Mouse (Mus musculus) retina, embryonic 14.5 days (tissue): Measurements from ENCODE around the gene Ift52.

Experiments used
- DNase-seq: peaks from one replicate; pipeline ENCODE4 v3.0.0-alpha.2; 2015; ENCODE audit warnings: low spot score

The Ift52 gene

GRCm38 (mm10) chr2:163016916-163017743, at the start of gene Ift52:
Ift52 (plus strand) TSS chr2:163017354.
- peak; percentile 88 for DNase-seq

DNA sequence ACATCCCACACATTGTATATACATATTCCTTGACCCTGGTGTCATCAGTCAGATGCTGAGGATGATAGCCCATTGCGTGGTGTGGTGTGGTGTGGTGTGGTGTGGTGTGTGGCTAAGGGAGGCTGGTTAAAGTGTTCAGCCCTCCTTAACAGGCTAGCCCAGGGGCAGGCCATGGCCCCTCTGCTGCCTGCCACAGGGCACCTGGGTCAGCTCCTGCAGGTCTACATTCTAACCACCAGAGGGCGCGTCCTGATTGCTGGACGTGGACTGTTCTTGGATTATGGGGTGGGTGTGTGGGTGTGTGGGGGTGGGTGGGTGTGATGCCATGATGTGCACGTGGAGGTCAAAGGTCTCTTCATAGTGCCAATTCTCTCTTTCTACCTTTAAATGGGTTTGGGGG, 48.8 kb upstream of the Ift52 start:
- DNase-seq = peak; percentile 82

- DNase-seq = no peak
Observed at GRCm38 (mm10) chr2:162969101-162969500, 48.1 kb upstream of the Ift52 start.

DNA sequence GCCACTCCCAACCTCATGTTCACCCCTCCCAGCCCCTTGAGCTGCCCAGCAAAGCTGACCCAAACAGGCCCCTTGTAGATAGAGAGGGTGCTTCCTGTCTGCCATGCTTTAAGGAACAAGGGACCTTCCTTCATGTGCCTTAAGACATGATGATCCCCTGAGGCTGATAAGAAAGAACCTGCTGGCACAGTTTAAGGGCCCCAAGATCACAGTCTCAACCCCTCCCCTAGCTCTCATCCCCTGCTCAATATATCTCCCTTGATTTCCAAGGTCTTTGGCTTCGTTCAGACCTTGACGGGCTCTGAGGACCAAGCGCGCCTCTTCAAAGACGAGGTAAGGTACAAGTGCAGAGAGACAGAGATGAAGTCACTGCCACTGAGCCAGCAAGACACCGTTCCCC, 46.3 kb upstream of the Ift52 start:
- no peak for DNase-seq

- DNase-seq = no peak
Observed at GRCm38 (mm10) chr2:162972752-162973151, 44.4 kb upstream of the Ift52 start.

GRCm38 (mm10) chr2:162973206-162973605, 43.9 kb upstream of the Ift52 start:
- no peak for DNase-seq

DNA sequence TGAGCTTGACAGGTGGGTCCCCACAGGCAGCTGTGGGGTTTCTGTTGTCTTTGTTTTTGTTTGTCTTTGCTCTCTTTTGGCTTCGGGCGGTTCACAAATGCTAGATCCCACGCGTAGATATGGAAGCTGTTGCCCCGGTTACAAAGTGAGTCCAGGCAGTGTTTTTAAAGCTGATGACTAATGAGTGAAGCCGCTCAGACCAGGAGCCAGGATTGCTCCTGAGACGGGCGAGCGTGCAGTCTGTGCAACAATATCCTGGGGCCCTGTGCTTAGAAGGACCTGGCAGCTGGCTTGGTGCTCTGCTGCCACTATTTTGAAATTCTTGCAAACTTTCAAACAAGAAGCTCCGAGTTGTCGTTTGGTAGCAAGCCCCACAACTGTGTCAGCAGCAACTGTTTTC, 43.5 kb upstream of the Ift52 start:
- DNase-seq = peak; percentile 20

GRCm38 (mm10) chr2:162975157-162975775, 41.9 kb upstream of the Ift52 start:
- DNase-seq = no peak

DNA sequence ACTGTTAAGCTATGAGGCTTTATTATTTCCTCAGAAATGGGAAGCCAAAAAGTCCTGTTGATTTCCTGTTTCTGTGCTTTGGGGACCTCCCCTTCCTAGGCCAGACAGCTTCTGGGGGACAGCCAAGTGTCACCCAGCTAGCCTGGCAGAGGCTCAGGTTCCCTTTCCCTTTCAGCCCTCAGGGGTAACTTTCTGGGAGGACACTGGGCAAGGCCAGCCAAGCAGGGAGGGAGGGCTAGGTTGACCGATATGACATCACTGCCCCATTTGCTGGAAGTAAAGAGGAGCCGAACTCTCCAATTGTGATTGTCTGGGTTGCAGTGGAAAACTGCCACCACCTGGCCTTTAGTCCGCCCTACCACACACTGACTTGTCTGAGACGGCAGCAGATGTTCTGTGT, 41.2 kb upstream of the Ift52 start:
- no peak for DNase-seq

GRCm38 (mm10) chr2:162984381-162984780, 32.8 kb upstream of the Ift52 start:
- no peak for DNase-seq

DNA sequence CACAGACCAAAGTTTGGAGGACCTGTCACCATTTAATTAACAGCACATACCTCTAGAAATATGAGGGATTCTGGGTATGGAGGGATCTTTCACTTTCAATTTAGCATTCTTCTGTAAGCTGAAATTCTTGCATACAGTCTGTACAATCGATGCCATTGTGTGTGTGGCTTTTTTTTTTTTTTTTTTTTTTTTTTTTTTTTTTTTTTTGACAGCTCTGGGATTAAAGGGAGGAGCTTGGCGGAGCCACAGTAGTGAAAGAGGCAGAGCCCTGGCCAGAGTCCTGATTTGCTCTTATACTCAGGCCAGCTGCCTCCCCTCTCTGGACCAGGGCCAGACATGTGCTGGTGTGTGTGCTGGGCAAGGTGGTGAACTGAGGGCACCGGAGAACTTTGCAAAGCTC, 31.2 kb upstream of the Ift52 start:
- DNase-seq = peak; percentile 8

DNA sequence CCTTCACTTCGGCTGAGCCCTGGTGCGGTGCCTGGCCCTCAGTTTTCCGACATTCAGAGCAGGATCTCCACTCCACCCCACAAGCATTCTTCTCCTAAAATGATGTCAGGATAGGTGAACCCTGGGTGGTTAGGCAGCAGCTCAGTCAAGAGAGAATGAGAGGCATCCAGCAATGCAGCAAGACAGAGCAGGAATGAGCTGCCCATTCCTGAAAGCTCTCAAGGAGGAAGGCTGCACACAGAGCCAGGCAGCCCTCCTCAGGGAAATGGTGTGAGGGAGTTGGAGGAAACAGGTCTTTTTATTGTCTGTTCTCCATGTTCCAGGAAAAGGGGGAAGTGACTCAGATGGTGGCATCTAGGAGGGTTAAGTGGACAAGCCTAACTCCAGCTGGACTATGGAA, 30.4 kb upstream of the Ift52 start:
- no peak for DNase-seq

GRCm38 (mm10) chr2:162987218-162987617, 29.9 kb upstream of the Ift52 start, which contains the start of gene Sgk2:
Sgk2 (plus strand) TSS chr2:162987330.
- no peak for DNase-seq

DNA sequence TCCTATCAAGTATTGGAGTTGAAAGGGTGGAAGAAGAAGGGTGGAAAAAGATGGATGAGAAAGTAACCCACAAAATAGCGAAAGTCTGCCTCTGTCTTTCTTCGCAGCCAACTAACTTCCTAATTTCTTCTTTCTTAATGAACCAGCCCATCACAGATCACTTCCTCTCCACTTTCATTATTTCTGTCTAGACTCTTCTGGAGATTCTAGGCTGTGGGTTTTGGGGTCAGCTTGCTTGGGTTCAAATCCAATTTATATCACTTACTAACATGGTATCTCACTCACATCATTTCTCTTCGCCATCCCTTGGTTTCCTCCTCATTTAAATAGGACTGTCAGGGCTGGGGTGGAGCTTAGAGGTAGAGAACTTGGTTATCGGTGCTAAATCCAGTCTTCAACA, 28.9 kb upstream of the Ift52 start:
- DNase-seq = no peak

- no peak for DNase-seq
Observed at GRCm38 (mm10) chr2:162991394-162992083, 25.6 kb upstream of the Ift52 start.

DNA sequence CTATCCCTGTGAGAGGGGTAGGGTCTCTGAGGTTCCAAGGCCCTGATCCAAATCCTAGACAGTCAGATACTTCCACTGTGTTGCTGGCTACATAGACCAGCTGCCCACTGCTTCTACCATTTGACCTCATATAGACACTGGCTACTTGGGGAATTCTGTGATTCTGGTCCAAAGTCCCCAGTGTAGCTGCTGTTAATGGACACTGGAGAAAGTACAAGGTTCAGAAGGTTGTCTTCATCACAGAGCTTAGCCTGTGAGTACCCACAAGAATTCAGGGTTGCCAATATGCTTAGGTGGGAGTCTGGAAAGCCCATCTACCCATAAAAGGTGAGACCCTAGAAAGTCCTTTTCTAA, 25.1 kb upstream of the Ift52 start:
- no peak for DNase-seq

- DNase-seq = no peak
Observed at GRCm38 (mm10) chr2:162993881-162994616, 23.1 kb upstream of the Ift52 start.

- DNase-seq = peak; percentile 91
Observed at GRCm38 (mm10) chr2:162998528-162999230, 18.5 kb upstream of the Ift52 start.

DNA sequence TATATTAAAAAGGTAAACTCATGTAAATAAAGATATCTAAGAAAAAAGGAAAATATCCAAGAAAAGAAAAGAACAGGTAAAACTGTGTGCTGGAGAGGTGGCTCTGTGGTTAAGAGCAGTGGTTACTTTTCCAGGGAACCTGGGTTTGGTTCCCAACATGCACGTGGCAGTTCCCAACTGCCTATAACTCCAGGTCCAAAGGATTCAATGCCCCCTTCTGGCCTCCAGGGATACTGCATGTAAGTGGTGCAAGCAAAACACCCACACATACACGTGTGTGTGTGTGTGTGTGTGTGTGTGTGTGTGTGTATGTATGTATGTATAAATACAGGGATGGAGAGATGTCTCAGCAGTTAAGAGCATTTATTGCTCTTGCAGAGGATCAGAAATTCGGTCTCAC, 17.4 kb upstream of the Ift52 start:
- peak; percentile 64 for DNase-seq

DNA sequence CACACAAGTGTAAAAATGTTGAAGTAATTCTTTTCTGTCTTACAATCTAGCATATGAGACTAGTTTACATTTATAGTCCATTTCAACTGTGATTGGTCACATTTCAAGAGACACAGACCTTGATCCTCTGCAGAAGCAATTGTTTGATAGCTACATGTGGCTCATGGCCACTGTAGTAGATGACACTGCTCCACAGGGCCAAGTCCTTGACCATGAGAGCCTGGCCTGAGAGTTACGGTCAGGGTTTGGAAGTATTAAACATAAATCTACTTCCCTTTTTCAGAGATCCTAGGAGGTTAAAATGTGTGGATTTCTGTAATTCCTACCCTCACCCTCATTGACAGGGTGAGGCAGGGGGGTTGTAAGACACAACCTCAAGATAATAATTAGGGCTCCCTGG, 16.1 kb upstream of the Ift52 start:
- DNase-seq = no peak

GRCm38 (mm10) chr2:163007299-163007698, 9.9 kb upstream of the Ift52 start:
- DNase-seq = no peak

- no peak for DNase-seq
Observed at GRCm38 (mm10) chr2:163031289-163031688, 14.1 kb downstream of the Ift52 start.
